Mouse (Mus musculus) c-Kit-positive CD71-positive TER-119-negative erythroid progenitor cells, embryonic 14.5 days (primary cell): ENCODE data around the gene Stard7.
A peak's percentile ranks its signal among the peaks of the same experiment; 100 is the strongest.
"Not testable (repeated sequence)": the region's sequence is repeated elsewhere in the genome, so short reads cannot be mapped to it uniquely, and the experiment has no call there.

Experiments
- DNase-seq: peaks from one replicate; pipeline ENCODE4 v3.0.0-alpha.2; 2013; ENCODE audit warnings: low read depth

Stard7 gene

GRCm38 (mm10) chr2:127269491-127270299 is at the start of gene Stard7:
Gene Stard7, plus strand, starts transcription at chr2:127270218.
- DNase-seq, result peak; percentile 94

DNA sequence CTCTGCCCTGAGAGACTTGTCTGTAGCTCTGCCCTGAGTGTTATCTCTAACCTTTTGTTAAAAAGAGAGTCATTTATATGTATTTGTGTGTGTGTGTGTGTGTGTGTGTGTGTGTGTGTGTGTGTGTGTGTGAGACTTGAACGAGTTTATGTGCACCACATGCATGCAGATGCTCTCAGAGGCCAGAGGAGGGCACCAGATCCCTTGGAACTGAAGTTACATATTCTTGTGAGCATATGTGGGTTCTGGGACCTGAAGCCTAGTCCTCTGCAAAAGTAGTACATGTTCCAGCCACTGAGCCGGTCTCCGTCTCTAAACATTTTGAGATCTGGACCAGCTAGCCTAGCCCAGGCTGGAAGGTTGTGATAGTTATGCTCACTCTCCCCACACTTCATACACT is 44.8 kb upstream of the Stard7 start:
- no peak for DNase-seq

GRCm38 (mm10) chr2:127237897-127238610 is 32.0 kb upstream of the Stard7 start:
- DNase-seq, result no peak

- DNase-seq, result no peak
These were observed 30.0 kb upstream of the Stard7 start for GRCm38 (mm10) chr2:127240065-127240464.

GRCm38 (mm10) chr2:127247592-127248333 is 22.3 kb upstream of the Stard7 start, which contains the start of the genes Ciao1 and Tmem127:
Gene Ciao1, minus strand, starts transcription at chr2:127247816.
Gene Tmem127, plus strand, starts transcription at chr2:127247908.
- DNase-seq, result peak; percentile 98

GRCm38 (mm10) chr2:127248334-127249004 is 21.5 kb upstream of the Stard7 start:
- no peak for DNase-seq

DNA sequence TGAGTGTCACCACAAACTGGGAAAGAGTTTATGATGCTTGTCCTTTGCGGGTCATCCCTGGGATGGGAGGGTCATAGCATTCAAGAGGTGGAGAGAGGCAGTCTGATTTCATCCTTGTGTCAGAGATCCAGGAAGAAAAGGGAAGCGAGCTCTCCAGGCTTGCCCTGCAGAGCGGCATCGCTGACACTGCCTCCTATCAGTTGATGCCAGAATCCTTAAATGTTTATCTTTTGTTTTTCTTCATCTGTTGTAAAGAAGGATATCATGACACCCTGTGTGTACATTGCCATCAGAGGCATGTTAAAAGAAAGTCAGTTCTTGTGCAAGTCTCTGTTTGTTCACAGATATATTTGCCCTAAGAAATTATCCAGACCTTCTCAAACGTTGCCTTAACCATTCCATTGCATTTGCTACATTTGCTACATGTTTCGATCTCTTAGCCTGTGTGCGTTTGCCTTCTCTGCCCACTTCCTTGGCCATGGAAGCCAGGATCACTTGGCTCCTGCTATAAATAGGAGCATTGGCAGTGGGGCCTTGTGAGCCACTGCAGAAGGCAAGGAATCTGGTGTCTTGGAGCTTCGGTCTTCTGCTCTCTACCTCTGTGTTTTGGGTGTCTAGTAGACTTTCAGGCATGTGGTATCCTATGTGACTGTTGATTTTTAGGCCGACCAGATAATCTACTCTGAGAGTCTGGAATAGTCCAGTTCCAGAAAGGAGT is 19.6 kb upstream of the Stard7 start:
- no peak for DNase-seq

DNA sequence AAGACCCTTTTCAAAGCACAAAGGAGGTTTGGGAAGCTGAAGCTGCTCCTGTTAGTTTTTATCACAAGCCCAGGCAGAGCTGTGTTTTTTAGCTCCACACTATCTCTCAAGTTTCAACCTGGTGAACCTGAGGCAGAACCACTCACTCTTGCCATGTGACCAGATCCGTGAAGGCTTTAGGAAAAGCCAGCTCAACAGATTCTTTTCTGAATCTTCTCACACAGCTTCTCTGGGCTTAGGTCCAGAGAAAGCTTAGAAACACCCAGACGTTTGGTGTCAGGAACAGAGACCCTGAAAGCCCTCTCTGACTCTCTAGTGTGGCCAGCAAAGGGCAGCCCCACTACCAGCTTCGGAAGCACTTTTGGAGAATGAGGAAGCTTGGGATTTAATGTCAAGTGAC is 18.6 kb upstream of the Stard7 start:
- no peak for DNase-seq

GRCm38 (mm10) chr2:127251880-127252527 is 18.0 kb upstream of the Stard7 start:
- no peak for DNase-seq

GRCm38 (mm10) chr2:127252787-127253186 is 17.2 kb upstream of the Stard7 start:
- DNase-seq, result no peak

DNA sequence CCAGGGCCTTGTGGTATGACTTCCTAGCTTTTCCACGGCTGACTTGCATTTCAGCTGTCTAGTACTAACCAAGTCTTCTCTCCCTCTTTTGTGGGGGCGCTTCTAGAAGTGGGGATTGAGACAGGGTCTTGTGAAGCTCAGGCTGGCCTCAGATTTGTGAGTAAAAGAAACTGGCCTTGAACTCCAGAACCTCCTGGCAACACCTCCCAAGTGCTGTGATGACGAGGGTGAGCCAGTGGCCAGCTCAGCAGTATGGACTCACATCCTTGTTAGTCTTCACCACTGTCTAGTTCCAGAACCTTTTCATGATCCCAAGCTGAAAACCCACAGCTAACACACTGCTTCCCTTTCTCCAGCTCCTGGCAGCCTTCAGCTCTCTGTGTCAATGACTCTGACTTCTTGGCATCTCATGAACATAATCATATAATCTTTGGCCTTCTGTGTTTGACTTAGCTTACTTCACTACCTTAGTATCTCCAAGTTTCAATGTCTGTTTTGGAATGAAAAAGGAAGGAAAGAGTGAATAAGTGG is 15.3 kb upstream of the Stard7 start:
- no peak for DNase-seq

DNA sequence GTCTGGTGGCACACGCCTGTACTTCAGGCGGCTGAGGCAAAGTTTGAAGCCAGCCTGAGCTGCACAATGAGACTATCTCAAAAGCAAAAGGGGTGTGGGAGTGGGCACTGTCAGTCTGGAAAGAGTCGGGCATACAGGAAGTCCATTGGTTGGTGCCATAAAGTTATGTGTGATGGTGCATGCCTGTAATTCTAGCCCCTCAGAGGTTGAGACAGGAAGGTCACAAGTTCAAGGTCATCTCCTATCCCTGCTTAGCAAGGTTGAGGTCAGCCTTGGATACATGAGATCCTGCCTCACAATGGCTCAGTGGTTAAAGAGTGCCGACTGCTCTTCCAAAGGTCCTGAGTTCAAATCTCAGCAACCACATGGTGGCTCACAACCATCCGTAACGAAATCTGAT is 14.7 kb upstream of the Stard7 start:
- DNase-seq, result no peak

DNA sequence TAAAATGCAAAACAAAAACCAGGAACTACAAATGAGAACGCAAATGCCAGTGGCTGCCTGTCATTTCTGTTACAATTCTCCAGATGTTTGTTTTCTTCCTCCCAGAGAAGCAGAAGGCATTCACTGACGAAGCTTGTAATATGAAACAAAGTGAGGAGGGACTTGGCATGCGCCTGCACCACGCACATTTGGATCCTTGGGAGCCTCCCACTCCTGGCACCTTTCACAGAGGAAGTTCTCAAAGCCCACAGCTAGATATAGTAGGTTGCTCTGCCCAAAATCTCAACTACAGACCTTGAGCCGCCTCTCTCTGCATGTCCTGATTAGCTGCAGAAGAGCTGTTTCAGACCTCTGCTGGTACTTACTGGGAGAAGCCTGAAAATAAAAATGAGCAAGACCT is 10.7 kb upstream of the Stard7 start:
- no peak for DNase-seq

- DNase-seq, result no peak
These were observed 7.5 kb upstream of the Stard7 start for GRCm38 (mm10) chr2:127262480-127262879.

DNA sequence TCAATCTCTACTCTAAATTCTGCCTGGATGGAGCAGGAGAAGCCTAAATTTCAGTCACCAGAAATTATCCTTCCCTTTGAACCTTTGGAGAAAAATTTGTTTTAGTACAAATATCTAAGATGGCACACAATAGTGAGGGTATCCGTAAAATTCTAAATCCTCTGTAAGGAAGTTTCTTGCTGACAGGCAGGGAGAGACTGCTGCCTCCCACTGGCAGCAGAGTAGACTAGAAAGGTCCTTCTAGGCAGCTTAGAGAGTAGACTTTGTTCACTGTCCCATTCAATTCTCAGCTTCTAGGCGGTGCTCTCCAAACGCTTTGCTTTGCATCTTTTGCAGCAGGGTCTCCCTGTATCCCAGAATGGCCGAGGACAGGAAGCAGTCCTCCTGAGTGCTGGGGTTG is 2.2 kb upstream of the Stard7 start:
- DNase-seq, result no peak

GRCm38 (mm10) chr2:127270300-127271041 is 453 bp downstream of the Stard7 start:
- DNase-seq, result no peak

GRCm38 (mm10) chr2:127271042-127271515 is 1.1 kb downstream of the Stard7 start:
- no peak for DNase-seq

- DNase-seq, result not testable (repeated sequence)
These were observed 2.0 kb downstream of the Stard7 start for GRCm38 (mm10) chr2:127272049-127272448.

DNA sequence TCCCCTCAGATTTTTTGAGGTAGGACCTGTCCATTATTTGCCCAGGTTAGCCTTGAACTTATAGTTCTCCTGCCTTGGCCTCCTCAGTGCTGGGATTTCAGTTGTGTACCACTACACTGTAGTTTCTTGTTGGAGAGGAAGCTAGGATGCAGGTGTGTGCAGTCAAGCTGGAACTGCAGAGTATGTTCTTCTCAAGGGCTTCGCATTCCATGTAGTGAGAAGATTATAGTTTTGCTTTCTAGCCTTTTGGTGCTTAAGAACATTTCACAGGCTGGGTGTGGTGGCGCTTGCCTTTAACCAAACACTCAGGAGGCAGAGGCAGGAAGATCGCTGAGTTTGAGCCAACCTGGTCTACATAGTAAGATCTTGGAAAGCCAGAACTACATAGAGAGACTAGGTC is 2.8 kb downstream of the Stard7 start:
- DNase-seq, result no peak

DNA sequence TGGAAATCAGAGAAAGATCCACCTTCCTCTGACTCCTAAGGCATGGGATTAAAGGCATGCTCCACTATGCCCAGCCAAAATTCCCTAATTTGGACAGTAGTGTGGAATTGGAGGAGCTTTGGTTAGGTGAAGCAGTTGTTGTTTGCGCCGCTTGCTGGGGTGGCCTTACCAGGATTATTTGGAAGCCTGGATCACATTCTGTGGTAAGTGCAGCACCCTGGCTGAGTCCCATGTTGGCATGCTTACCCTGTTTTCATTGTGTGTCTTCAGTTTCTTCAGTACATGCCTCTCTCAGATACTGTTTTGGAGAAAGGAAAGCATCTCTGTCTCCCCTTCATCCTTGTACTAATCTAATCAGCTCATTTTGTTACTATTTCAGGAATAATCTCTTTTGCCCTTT is 4.6 kb downstream of the Stard7 start:
- no peak for DNase-seq
